Mouse (Mus musculus) neural tube, embryonic 14.5 days (tissue): ENCODE data around the gene Zfp78. TPM values are rescaled to one million over a fixed set of nuclear protein-coding genes. Genes with fewer than 3 reads are reported as not detected.

ENCODE experiments used
- ATAC-seq: fragments of 200-750 bp; cut with Nextera tagmentation; 2 replicates; pipeline ENCODE4 v1.8.0; 2017; ENCODE audit warnings: low read depth, mild to moderate bottlenecking, moderate TSS enrichment, moderate library complexity
- H3K27ac ChIP-seq: fragments of 300-500 bp; sonication (generic); 2 replicates; pipeline ENCODE4 v1.5.1; 2014; ENCODE audit warnings: low read depth, mild to moderate bottlenecking, control low read depth, low read length, moderate library complexity, mixed read lengths
- H3K27me3 ChIP-seq: fragments of 300-500 bp; sonication (generic); 2 replicates; pipeline ENCODE4 v1.6.1; 2014; ENCODE audit warnings: low read length; ENCODE audit not compliant: control insufficient read depth, insufficient read depth
- H3K36me3 ChIP-seq: fragments of 300-500 bp; sonication (generic); 2 replicates; pipeline ENCODE4 v1.6.1; 2014; ENCODE audit warnings: low read length, mixed read lengths; ENCODE audit not compliant: control insufficient read depth, insufficient read depth
- H3K4me1 ChIP-seq: fragments of 300-500 bp; sonication (generic); 2 replicates; pipeline ENCODE4 v1.6.1; 2014; ENCODE audit warnings: low read length; ENCODE audit not compliant: control insufficient read depth, insufficient read depth
- H3K4me2 ChIP-seq: fragments of 300-500 bp; sonication (generic); 2 replicates; pipeline ENCODE4 v1.6.1; 2014; ENCODE audit warnings: mild to moderate bottlenecking, low read depth, low read length, control low read depth
- H3K4me3 ChIP-seq: fragments of 300-500 bp; sonication (generic); 2 replicates; pipeline ENCODE4 v1.5.1; 2014; ENCODE audit warnings: low read depth, low read length, control low read depth, mixed read lengths
- H3K9ac ChIP-seq: fragments of 300-500 bp; sonication (generic); replicated peaks from 2 replicates; pipeline ENCODE4 v1.6.1; 2014; ENCODE audit warnings: low read depth, mild to moderate bottlenecking, control low read depth, low read length, mixed read lengths
- H3K9me3 ChIP-seq: fragments of 300-500 bp; sonication (generic); 2 replicates; pipeline ENCODE4 v1.6.1; 2016; ENCODE audit warnings: low read length; ENCODE audit not compliant: control insufficient read depth
- WGBS: fragments of 180-500 bp; shearing (Covaris S2); extraction: QIAGEN DNeasy Blood & Tissue Kit; methylation state at CpG from one replicate; pipeline ENCODE4 v1.1.7; 2014; 5-methylcytosine and 5-hydroxymethylcytosine counted together
- polyA plus RNA-seq: library from polyadenylated mRNA; unstranded; fragments of >200 nt; fragmentation: Nextera tagmentation; extraction: Ambion mirVana; gene quantifications from 2 replicates; pipeline ENCODE4 v1.2.1, GENCODE M21; 2014

Gene Zfp78
- polyA plus RNA-seq, 1 experiment from 2014 or later = 6.1 TPM

DNA sequence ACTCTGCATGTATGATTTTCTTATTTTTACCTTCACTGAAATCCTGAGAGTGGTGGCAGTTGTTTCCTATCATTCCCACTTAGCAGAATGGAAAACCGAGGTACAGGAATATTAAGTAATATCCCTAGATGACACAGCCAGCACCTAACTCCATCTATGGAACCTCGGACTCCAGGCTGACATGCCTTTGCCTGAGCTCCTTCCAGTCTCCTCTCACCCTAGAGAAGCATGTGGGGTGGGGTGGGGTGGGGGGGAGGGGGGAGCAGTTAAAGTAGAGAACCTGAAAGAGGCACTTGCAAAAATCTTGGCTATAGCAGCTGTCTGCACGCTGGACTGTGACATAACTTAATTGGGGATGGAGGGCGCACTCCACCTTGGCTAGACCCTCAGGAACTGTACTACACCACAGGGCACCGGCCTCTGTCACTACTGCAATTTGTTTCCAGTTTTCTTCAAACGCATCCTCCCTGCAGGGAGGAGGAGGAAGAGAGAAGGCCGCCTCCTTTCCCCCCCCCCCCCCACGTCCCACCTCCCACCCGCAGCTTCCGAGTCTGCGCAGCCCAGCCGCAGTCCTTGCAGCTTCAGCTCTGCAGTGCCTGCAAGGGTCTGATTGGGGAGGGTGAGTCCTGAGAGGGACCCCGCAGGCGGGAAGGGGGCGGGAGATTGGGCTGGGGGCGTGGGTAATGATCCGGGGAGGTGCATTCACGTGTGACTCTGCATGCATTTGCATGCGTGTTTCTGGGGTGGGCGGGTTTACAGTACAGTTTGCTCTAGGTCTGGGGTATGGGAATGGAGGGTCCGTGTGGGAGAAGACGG lies 51.8 kb downstream of the Zfp78 start:
- no peaks in the 10 kb centered on the region for H3K9me3 ChIP-seq
- no peaks in the 10 kb centered on the region for H3K4me1 ChIP-seq
- H3K4me3 ChIP-seq = peak overlapping the region; percentile 29
- peak overlapping the region; percentile 44 for H3K4me2 ChIP-seq
- peak overlapping the region; percentile 44 for H3K9ac ChIP-seq
- H3K27ac ChIP-seq = no peak overlapping the region
- H3K36me3 ChIP-seq = no peaks in the 10 kb centered on the region
- no peaks in the 10 kb centered on the region for H3K27me3 ChIP-seq
- 7% methylated on average over 19 of the region's 22 CpGs for WGBS
- ATAC-seq = peak; percentile 92

DNA sequence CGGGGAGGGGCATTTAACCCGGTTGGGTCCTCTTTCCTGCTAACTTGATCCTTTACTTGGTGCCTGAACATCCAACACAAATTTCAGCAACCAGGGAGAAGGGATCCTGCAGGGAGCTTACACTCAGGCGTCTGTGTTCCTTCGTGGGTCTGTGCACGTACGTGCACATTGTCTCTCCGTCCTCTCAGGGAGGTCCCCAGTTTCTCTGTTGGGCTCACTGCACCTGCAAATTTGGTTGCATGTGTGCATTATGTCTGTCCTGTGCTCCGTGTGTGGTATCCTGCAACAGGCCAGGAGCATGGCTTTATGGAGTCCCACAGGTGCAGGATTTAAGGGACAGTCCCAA lies 52.3 kb downstream of the Zfp78 start:
- Histone ChIP-seq H3K9me3 (no peaks in the 10 kb centered on the region), H3K27ac (no peak overlapping the region)
- WGBS = 9% methylated on average over 8 of the region's 8 CpGs

DNA sequence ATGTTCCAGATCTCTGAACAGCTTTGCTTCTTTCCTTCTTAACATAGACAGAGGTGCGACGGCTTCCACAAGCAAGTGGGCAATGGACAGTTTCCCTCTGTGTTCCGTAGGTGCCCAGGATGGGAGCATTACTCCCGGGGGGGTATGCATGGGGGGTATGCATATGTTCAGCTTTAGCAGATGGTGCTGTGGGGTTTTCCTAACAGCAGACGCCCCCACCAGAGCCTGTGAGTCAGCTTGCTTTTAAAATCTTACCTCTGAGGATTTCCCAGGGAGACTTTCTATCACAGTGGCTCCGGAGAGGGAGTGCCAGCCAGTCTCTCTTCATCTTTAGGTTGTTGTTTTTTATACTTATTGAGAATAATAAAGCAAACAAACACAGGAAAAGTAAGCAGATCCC lies 56.8 kb downstream of the Zfp78 start:
- H3K27ac ChIP-seq = no peak overlapping the region
- no peaks in the 10 kb centered on the region for H3K4me1 ChIP-seq
- no peak overlapping the region for H3K9ac ChIP-seq
- H3K27me3 ChIP-seq = no peaks in the 10 kb centered on the region
- no peak overlapping the region for H3K4me2 ChIP-seq
- WGBS = 80% methylated on average over 6 of the region's 6 CpGs
- H3K36me3 ChIP-seq = no peaks in the 10 kb centered on the region
- no peak overlapping the region for H3K4me3 ChIP-seq
- H3K9me3 ChIP-seq = no peaks in the 10 kb centered on the region
- no peak for ATAC-seq

More for the DNA sequence above, 52.3 kb downstream of the Zfp78 start:
- Histone ChIP-seq H3K9ac (peak overlapping the region; percentile 44), H3K4me1 (no peaks in the 10 kb centered on the region), H3K4me2 (peak overlapping the region; percentile 44), H3K36me3 (no peaks in the 10 kb centered on the region), H3K4me3 (peak overlapping the region; percentile 29), H3K27me3 (no peaks in the 10 kb centered on the region)
- peak; percentile 67; the same call in 1 of the 2 replicates for ATAC-seq

DNA sequence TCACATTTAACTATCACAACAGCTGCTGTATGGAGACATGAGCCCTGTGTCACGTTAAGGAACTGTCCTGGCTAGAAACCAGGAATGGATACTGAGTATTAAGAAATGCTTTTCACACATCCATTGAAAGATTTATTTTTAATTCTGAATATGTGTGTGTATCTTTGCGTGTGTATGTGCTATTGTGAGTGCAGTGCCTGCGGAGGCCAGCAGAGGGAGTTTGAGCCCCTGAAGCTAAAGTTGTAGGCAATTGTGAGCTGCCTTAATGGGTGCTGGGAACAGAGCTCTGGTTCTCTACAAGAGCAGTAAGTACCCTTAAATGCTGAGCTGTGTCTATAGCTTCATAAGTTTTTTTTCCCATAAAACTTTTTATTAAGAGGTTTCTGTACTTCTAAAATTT lies 66.3 kb downstream of the Zfp78 start:
- Histone ChIP-seq H3K27me3 (no peaks in the 10 kb centered on the region), H3K27ac (no peak overlapping the region), H3K4me3 (no peak overlapping the region), H3K36me3 (no peaks in the 10 kb centered on the region), H3K9me3 (no peaks in the 10 kb centered on the region), H3K9ac (no peak overlapping the region), H3K4me2 (no peak overlapping the region), H3K4me1 (no peaks in the 10 kb centered on the region)
- no peak for ATAC-seq
- 87% methylated on average over 3 of the region's 3 CpGs for WGBS

DNA sequence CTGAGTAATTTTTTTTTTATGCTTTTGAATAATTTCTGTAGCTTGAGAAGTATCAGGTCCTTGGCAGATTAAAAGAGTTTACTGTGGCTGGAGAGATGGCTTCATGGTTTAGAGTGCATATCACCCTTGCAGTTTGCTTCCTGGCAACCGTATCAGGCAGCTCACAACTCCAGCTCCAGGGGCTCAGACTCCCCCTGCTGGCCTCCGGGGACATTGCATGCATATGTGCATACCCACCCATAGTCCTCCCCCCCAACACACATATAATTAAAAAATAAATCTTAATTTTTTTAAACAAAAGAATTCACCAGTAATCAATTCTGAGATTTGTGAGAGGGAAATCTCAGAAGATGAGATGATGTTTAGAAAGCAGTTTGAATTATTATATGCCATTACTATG lies 67.3 kb downstream of the Zfp78 start:
- no peaks in the 10 kb centered on the region for H3K27me3 ChIP-seq
- no peak overlapping the region for H3K4me2 ChIP-seq
- ATAC-seq = no peak
- H3K4me3 ChIP-seq = no peak overlapping the region
- H3K27ac ChIP-seq = no peak overlapping the region
- H3K4me1 ChIP-seq = no peaks in the 10 kb centered on the region
- no peaks in the 10 kb centered on the region for H3K9me3 ChIP-seq
- no peaks in the 10 kb centered on the region for H3K36me3 ChIP-seq
- H3K9ac ChIP-seq = no peak overlapping the region
- whole genome bisulfite sequencing = 30% methylated on average over 2 of the region's 2 CpGs

Other genes starting within 250 kb of the Zfp78 start
- 13.7 and 15.4 TPM in 2 replicates for gene Zfp787, start 207.3 kb upstream of the Zfp78 start, polyA plus RNA-seq
- 78.5 and 79.4 TPM in 2 replicates for gene Zfp444, start 191.1 kb upstream of the Zfp78 start, polyA plus RNA-seq
- not detected in 2 replicates for gene Galp, start 166.2 kb upstream of the Zfp78 start, polyA plus RNA-seq
- not detected in 2 replicates for gene Zscan5b, start 141.0 kb upstream of the Zfp78 start, polyA plus RNA-seq
- gene Epp13, start 110.6 kb upstream of the Zfp78 start, polyA plus RNA-seq = not detected in 2 replicates
- gene Zfp667, start 76.7 kb upstream of the Zfp78 start, polyA plus RNA-seq = 18.1 and 19.8 TPM in 2 replicates
- gene Zfp583, start 32.0 kb upstream of the Zfp78 start, polyA plus RNA-seq = 15.6 and 17.0 TPM in 2 replicates
- gene Gm3854, start 19.5 kb upstream of the Zfp78 start, polyA plus RNA-seq = 7.8 and 9.4 TPM in 2 replicates
- gene Zfp28, start 20.0 kb downstream of the Zfp78 start, polyA plus RNA-seq = 17.8 and 19.7 TPM in 2 replicates
- 6.7 and 9.4 TPM in 2 replicates for gene Smim17, start 35.4 kb downstream of the Zfp78 start, polyA plus RNA-seq
- gene Gm20715, start 47.0 kb downstream of the Zfp78 start, polyA plus RNA-seq = 0.12 TPM in 1 of 2 replicates, not detected in the other
- 0.46 and 0.71 TPM in 2 replicates for gene Olfr1344, start 75.4 kb downstream of the Zfp78 start, polyA plus RNA-seq
- 0.03 TPM in 1 of 2 replicates, not detected in the other for gene Olfr1336, start 92.9 kb downstream of the Zfp78 start, polyA plus RNA-seq
- gene Olfr1346, start 103.8 kb downstream of the Zfp78 start, polyA plus RNA-seq = not detected in 2 replicates
- not detected in 2 replicates for gene Olfr5, start 123.7 kb downstream of the Zfp78 start, polyA plus RNA-seq
- gene Olfr1347, start 136.5 kb downstream of the Zfp78 start, polyA plus RNA-seq = not detected in 2 replicates
- not detected in 2 replicates for gene Olfr1348, start 145.5 kb downstream of the Zfp78 start, polyA plus RNA-seq
- gene Olfr1349, start 159.7 kb downstream of the Zfp78 start, polyA plus RNA-seq = not detected in 2 replicates
- gene Olfr1350, start 201.6 kb downstream of the Zfp78 start, polyA plus RNA-seq = not detected in 2 replicates